Comparison of ENCODE assay signal across 9 mouse cellular contexts in the genomic region with DNA sequence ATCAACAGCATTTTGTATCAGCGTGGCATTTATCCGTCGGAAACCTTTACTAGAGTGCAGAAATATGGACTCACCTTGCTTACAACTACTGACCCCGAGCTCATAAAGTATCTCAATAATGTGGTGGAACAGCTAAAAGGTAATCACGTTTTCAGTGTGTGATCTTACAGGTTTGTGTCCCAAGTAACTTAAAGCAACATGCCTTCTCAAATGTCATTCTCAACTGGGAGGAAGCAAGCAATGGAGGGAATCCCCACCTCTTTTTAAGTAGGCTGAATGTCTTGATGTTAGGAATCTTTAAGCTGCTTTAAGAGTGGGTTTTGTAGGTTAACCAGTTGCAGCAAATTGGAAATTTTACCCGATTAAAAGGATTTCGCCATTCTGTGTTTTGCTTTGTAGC. TPM values are rescaled to one million over a fixed set of nuclear protein-coding genes. Genes with fewer than 3 reads are reported as not detected.
DNase-seq lines count a peak whose midpoint lies in the region; ATAC-seq and TF ChIP-seq lines count a peak whose summit lies in the region.
"Had no signal": no experiment of that assay in that cellular context is flagged by ENCODE, and none has a peak within 500 bp of the region (broad histone marks: within the 10 kb centered on the region; RNA-seq: fewer than 3 reads in every experiment).

No protein-coding gene starts in this region.

- no peak for ATAC-seq in liver, embryonic 13.5 days (ENCODE audit: low read depth)

- H3K9ac ChIP-seq in liver, embryonic 13.5 days: peak overlapping the region; percentile 82

- peak overlapping the region; percentile 95; the same call in 1 of the 2 replicates for H3K4me3 ChIP-seq in testis, adult 2 months (ENCODE audit: control insufficient read depth, low read depth, low read length)
- H3K4me3 ChIP-seq in liver, embryonic 13.5 days (replicated peaks): peak overlapping the region; percentile 78

- peak overlapping the region; percentile 86 for H3K4me2 ChIP-seq in liver, embryonic 13.5 days

- H3K9me3 ChIP-seq in liver, embryonic 13.5 days (replicated peaks): no peaks in the 10 kb centered on the region

- no peaks in the 10 kb centered on the region; the same call in 1 of the 2 replicates for H3K36me3 ChIP-seq in testis, adult 2 months (ENCODE audit: control insufficient read depth, insufficient read depth, low read length)
- H3K36me3 ChIP-seq in liver, embryonic 13.5 days: peaks cover 36% of the 10 kb centered on the region

- TF ChIP-seq CTCF in testis, adult 2 months (IDR thresholded peaks at IDR 0.05; ENCODE audit: control insufficient read depth, insufficient read depth, insufficient replicate concordance, low read depth, low read length): no peak

- DNase-seq in embryo, embryonic 10 days (ENCODE audit: low spot score): peak; percentile 24
- no peak for DNase-seq in embryo, embryonic 11 days
- no peak for DNase-seq in testis, postnatal 10 days (ENCODE audit: low spot score)
- DNase-seq in liver, embryonic 13.5 days: no peak
- DNase-seq in thymus, postnatal 14 days: no peak
- DNase-seq in spleen, adult 12 weeks (ENCODE audit: low spot score): no peak
- no peak for DNase-seq in left cerebral cortex, adult 18-20 months (ENCODE audit: low spot score in 2 of 2)
- DNase-seq: kidney, adult 18-20 months had no signal

- no peak for TF ChIP-seq POLR2A in testis, adult 2 months (IDR thresholded peaks at IDR 0.05; ENCODE audit: control insufficient read depth, low read depth, low read length)

- H3K4me1 ChIP-seq in testis, adult 2 months (ENCODE audit: control insufficient read depth, insufficient read depth, low read length): no peaks in the 10 kb centered on the region
- H3K4me1 ChIP-seq in liver, embryonic 13.5 days (replicated peaks): peaks cover 26% of the 10 kb centered on the region

- H3K27me3 ChIP-seq in testis, adult 2 months (ENCODE audit: control insufficient read depth, insufficient read depth, low read length): no peaks in the 10 kb centered on the region
- no peaks in the 10 kb centered on the region for H3K27me3 ChIP-seq in liver, embryonic 13.5 days

- peak overlapping the region; percentile 94; the same call in 1 of the 2 replicates for H3K27ac ChIP-seq in testis, adult 2 months (ENCODE audit: control insufficient read depth, insufficient read depth, low read depth, low read length)
- peak overlapping the region; percentile 92 for H3K27ac ChIP-seq in liver, embryonic 13.5 days

- 8% methylated on average over 7 of the region's 7 CpGs for WGBS in liver, embryonic 13.5 days (ENCODE audit: insufficient replicate concordance)

RNA-seq across cellular contexts. Expression of a gene that starts 0.8 kb away (rescaled TPM):
- 5.6 and 12.9 TPM in 2 replicates for polyA plus RNA-seq in testis, adult 2 months (2012; rRNA removed)
- polyA plus RNA-seq in liver, embryonic 13.5 days (2015; fragmentation: Nextera tagmentation; extraction: Ambion mirVana): 92.1 and 108 TPM in 2 replicates
- 1 to 10 TPM; 8.9 to 9.2 TPM for total RNA-seq in left cerebral cortex, adult 18-20 months (2021)

RNA-seq across cellular contexts. Expression of a gene that starts 23.9 kb away (rescaled TPM):
- not detected in 2 replicates for polyA plus RNA-seq in testis, adult 2 months (2012; rRNA removed)
- polyA plus RNA-seq in liver, embryonic 13.5 days (2015; fragmentation: Nextera tagmentation; extraction: Ambion mirVana): 0.05 and 0.06 TPM in 2 replicates
- not detected for total RNA-seq in left cerebral cortex, adult 18-20 months (2021)
